Mouse (Mus musculus): ENCODE results near the gene Slc16a13.

DNA sequence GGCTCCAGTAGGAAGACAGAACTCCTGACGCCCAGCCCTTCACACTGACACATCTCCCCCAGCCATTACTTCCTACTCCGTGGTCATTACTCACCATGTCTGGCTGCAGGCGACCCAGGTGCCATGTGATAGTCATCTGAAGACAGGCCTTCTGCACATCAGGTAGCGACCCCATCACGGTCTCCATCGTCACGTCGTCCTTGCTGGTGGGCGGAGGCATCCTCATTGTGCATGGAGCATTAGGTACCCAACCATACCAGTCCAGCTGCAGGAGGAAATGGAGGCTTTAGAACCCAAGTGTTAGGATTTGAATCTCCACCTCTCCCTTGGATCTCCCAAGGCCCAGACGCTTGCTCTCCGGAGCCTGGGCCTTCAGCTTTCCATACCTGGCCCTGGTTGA is 21.7 kb upstream of the Slc16a13 start:
- TF ChIP-seq CTCF (IDR thresholded peaks at IDR 0.05; ENCODE audit: low read depth) (no peak), EP300 (IDR thresholded peaks at IDR 0.05; ENCODE audit: low read depth) (no peak)

Measured in liver, postnatal 0 days (tissue).